Mouse (Mus musculus) lung, adult 2 months (tissue): ENCODE measurements at regions not wholly inside any gene's neighbourhood (a gene's known extent, or its start where the extent isn't known, plus 50 kb on each side); places are given as distances from the start of the nearest gene placed in this dataset.

ENCODE experiments used
- CTCF ChIP-seq: fragments of 200-500 bp; IDR thresholded peaks from 2 replicates; pipeline ENCODE4 v1.5.1; 2011; ENCODE audit warnings: mild to moderate bottlenecking, low read length, control low read depth; ENCODE audit not compliant: insufficient read depth
- POLR2A ChIP-seq: fragments of 200-500 bp; IDR thresholded peaks from 2 replicates; pipeline ENCODE4 v1.6.1; 2011; ENCODE audit warnings: low read depth, mild to moderate bottlenecking, control low read depth, low read length, borderline replicate concordance; ENCODE audit errors: extremely low read depth

GRCm38 (mm10) chr13:107620887-107621286 is 423.4 kb upstream of the Smim15 start:
- TF ChIP-seq CTCF = no peak
- no peak for TF ChIP-seq POLR2A
